20 mouse cellular contexts compared by ENCODE assay signal in the genomic region with DNA sequence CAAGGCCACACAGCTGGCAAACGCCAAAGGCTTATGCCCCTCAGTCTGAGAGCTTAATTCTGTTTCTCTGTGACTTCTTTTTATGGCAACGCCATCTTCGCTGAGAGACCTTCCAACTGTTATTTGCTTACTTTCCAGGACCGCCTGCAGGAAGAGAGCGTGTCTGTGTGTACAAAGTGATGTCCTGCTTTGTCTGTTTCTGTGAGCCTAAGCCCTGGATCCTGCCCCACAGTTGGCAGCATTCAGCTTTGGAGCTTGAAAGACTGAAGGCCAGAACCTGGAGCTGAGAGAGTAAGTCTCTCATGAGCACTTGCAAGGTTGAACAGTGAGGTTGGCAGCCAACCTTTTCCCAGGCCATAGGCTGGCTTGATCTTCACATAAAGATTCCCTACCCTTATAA.
DNase-seq lines count a peak whose midpoint lies in the region; ATAC-seq and TF ChIP-seq lines count a peak whose summit lies in the region.
"Had no signal": no experiment of that assay in that cellular context is flagged by ENCODE, and none has a peak within 500 bp of the region (broad histone marks: within the 10 kb centered on the region; RNA-seq: fewer than 3 reads in every experiment).

No protein-coding gene starts in this region.

- DNase-seq in forebrain, postnatal 0 days, result no peak
- peak; percentile 24 for DNase-seq in kidney, postnatal 0 days (ENCODE audit: low spot score)
- no peak for DNase-seq in kidney, adult 11 months
- DNase-seq in cerebellum, adult 9-11 months, result peak; percentile 36
- no peak for DNase-seq in left cerebral cortex, postnatal 36 days (ENCODE audit: low spot score in 2 of 2)
- DNase-seq: gastrocnemius, postnatal 10 days; heart, postnatal 36 days; layer of hippocampus, postnatal 36 days; lung, postnatal 4 days; right cerebral cortex, adult 18-20 months had no signal

- H3K27me3 ChIP-seq in forebrain, postnatal 0 days (ENCODE audit: insufficient read depth, low read length), result no peaks in the 10 kb centered on the region
- peaks cover 5% of the 10 kb centered on the region; the same call in 1 of the 2 replicates for H3K27me3 ChIP-seq in forebrain, embryonic 12.5 days
- no peaks in the 10 kb centered on the region for H3K27me3 ChIP-seq in kidney, postnatal 0 days (ENCODE audit: insufficient read depth, low read length)
- no peaks in the 10 kb centered on the region for H3K27me3 ChIP-seq in intestine, embryonic 16.5 days (replicated peaks; ENCODE audit: control insufficient read depth, insufficient read depth, low read length)
- H3K27me3 ChIP-seq: limb, embryonic 13.5 days; liver, embryonic 15.5 days had no signal

- 59% methylated on average over 5 of the region's 5 CpGs for WGBS in forebrain, postnatal 0 days
- 86% methylated on average over 5 of the region's 5 CpGs for WGBS in forebrain, embryonic 12.5 days
- 48% methylated on average over 5 of the region's 5 CpGs for WGBS in kidney, postnatal 0 days
- WGBS in intestine, embryonic 16.5 days, result 32% methylated on average over 5 of the region's 5 CpGs

- H3K27ac ChIP-seq in forebrain, postnatal 0 days (ENCODE audit: low read depth, low read length), result 0 out of 2 replicates have a peak overlapping the region, but pooled peaks have one; percentile 15
- no peak overlapping the region for H3K27ac ChIP-seq in forebrain, embryonic 12.5 days
- H3K27ac ChIP-seq in kidney, postnatal 0 days, result no peak overlapping the region
- H3K27ac ChIP-seq in intestine, embryonic 16.5 days (ENCODE audit: low read length), result peak overlapping the region; percentile 34; the same call in 1 of the 2 replicates
- H3K27ac ChIP-seq: limb, embryonic 13.5 days; liver, embryonic 15.5 days; midbrain, embryonic 12.5 days had no signal

- no peak for ATAC-seq in forebrain, postnatal 0 days
- no peak for ATAC-seq in forebrain, embryonic 12.5 days (ENCODE audit: low FRiP score)
- ATAC-seq in kidney, postnatal 0 days (replicated peaks; ENCODE audit: low FRiP score, low read depth), result no peak
- no peak for ATAC-seq in intestine, embryonic 16.5 days
- no peak for ATAC-seq in megakaryocyte-erythroid progenitor cell, adult 5-6 weeks (replicated peaks; ENCODE audit: low FRiP score, low TSS enrichment, poor library complexity, severe bottlenecking)
- ATAC-seq: forebrain, embryonic 16.5 days had no signal

- no peak overlapping the region for H3K4me3 ChIP-seq in forebrain, postnatal 0 days (ENCODE audit: low read depth, low read length)
- no peak overlapping the region for H3K4me3 ChIP-seq in forebrain, embryonic 12.5 days (replicated peaks)
- H3K4me3 ChIP-seq in kidney, postnatal 0 days (replicated peaks; ENCODE audit: low read depth, low read length), result no peak overlapping the region
- no peak overlapping the region for H3K4me3 ChIP-seq in intestine, embryonic 16.5 days (ENCODE audit: low read length)
- H3K4me3 ChIP-seq: erythroblast, embryonic 14.5 days; limb, embryonic 13.5 days; liver, embryonic 15.5 days; midbrain, embryonic 12.5 days had no signal

- H3K4me1 ChIP-seq in forebrain, postnatal 0 days (ENCODE audit: insufficient read depth), result no peaks in the 10 kb centered on the region
- H3K4me1 ChIP-seq in forebrain, embryonic 12.5 days, result peaks cover 11% of the 10 kb centered on the region
- H3K4me1 ChIP-seq in kidney, postnatal 0 days (replicated peaks; ENCODE audit: insufficient read depth, low read length), result no peaks in the 10 kb centered on the region
- peaks cover 7% of the 10 kb centered on the region for H3K4me1 ChIP-seq in intestine, embryonic 16.5 days (ENCODE audit: control insufficient read depth, insufficient read depth, low read length)
- H3K4me1 ChIP-seq: liver, embryonic 15.5 days had no signal

- H3K9me3 ChIP-seq in forebrain, postnatal 0 days (ENCODE audit: low read length), result no peaks in the 10 kb centered on the region
- no peaks in the 10 kb centered on the region for H3K9me3 ChIP-seq in forebrain, embryonic 12.5 days
- H3K9me3 ChIP-seq in kidney, postnatal 0 days (replicated peaks; ENCODE audit: low read length), result no peaks in the 10 kb centered on the region
- H3K9me3 ChIP-seq in intestine, embryonic 16.5 days (ENCODE audit: control insufficient read depth, low read length), result no peaks in the 10 kb centered on the region
- H3K9me3 ChIP-seq: G1E; limb, embryonic 13.5 days; liver, embryonic 15.5 days; midbrain, embryonic 12.5 days had no signal

- H3K4me2 ChIP-seq in forebrain, postnatal 0 days (ENCODE audit: low read depth), result no peak overlapping the region
- no peak overlapping the region for H3K4me2 ChIP-seq in forebrain, embryonic 12.5 days
- no peak overlapping the region for H3K4me2 ChIP-seq in kidney, postnatal 0 days (ENCODE audit: low read length)
- H3K4me2 ChIP-seq in intestine, embryonic 16.5 days (ENCODE audit: low read depth, low read length), result no peak overlapping the region
- H3K4me2 ChIP-seq: heart, embryonic 11.5 days; limb, embryonic 13.5 days; liver, embryonic 15.5 days; midbrain, embryonic 12.5 days had no signal

- no peak for TF ChIP-seq CTCF in forebrain, postnatal 0 days (IDR thresholded peaks at IDR 0.05; ENCODE audit: low read depth)
- no peak for TF ChIP-seq CTCF in kidney, postnatal 0 days (IDR thresholded peaks at IDR 0.05; ENCODE audit: low read depth)

- no peaks in the 10 kb centered on the region for H3K36me3 ChIP-seq in forebrain, postnatal 0 days (ENCODE audit: insufficient read depth)
- no peaks in the 10 kb centered on the region for H3K36me3 ChIP-seq in forebrain, embryonic 12.5 days (replicated peaks)
- no peaks in the 10 kb centered on the region for H3K36me3 ChIP-seq in kidney, postnatal 0 days (ENCODE audit: insufficient read depth, low read length)
- no peaks in the 10 kb centered on the region for H3K36me3 ChIP-seq in intestine, embryonic 16.5 days (ENCODE audit: control insufficient read depth, insufficient read depth, low read length)
- H3K36me3 ChIP-seq: G1E; limb, embryonic 13.5 days; liver, embryonic 15.5 days; midbrain, embryonic 12.5 days had no signal

- intact Hi-C loops in left cerebral cortex, postnatal 36 days (cut with DNase I), result no loop called here

- no peak overlapping the region for H3K9ac ChIP-seq in forebrain, postnatal 0 days
- no peak overlapping the region for H3K9ac ChIP-seq in forebrain, embryonic 12.5 days
- no peak overlapping the region for H3K9ac ChIP-seq in kidney, postnatal 0 days (ENCODE audit: low read depth, low read length)
- H3K9ac ChIP-seq in intestine, embryonic 16.5 days (ENCODE audit: low read depth, low read length), result no peak overlapping the region
- H3K9ac ChIP-seq: limb, embryonic 13.5 days; liver, embryonic 15.5 days; midbrain, embryonic 12.5 days had no signal

Comparison
In these comparisons a context has a peak if more than half of its experiments do, and no peak if none do; other contexts are left out.
1. DNase-seq: peak in kidney, postnatal 0 days (single experiment) and cerebellum, adult 9-11 months (single experiment); none in forebrain, postnatal 0 days (single experiment), kidney, adult 11 months (single experiment) and left cerebral cortex, postnatal 36 days (0 of 2).
2. H3K27ac ChIP-seq: peak in forebrain, postnatal 0 days (single experiment) and intestine, embryonic 16.5 days (single experiment); none in forebrain, embryonic 12.5 days (single experiment) and kidney, postnatal 0 days (single experiment).